9 mouse cellular contexts compared by ENCODE assay signal in genomic region chrX:53270063-53270432, GRCm38 (mm10). TPM values are rescaled to one million over a fixed set of nuclear protein-coding genes. Genes with fewer than 3 reads are reported as not detected.
DNase-seq lines count a peak whose midpoint lies in the region; ATAC-seq and TF ChIP-seq lines count a peak whose summit lies in the region.
"Had no signal": no experiment of that assay in that cellular context is flagged by ENCODE, and none has a peak within 500 bp of the region (broad histone marks: within the 10 kb centered on the region; RNA-seq: fewer than 3 reads in every experiment).

No protein-coding gene starts in this region.

- H3K9me3 ChIP-seq in embryonic facial prominence, embryonic 14.5 days (ENCODE audit: control insufficient read depth, low read length) = no peaks in the 10 kb centered on the region
- no peaks in the 10 kb centered on the region for H3K9me3 ChIP-seq in intestine, embryonic 14.5 days (ENCODE audit: control insufficient read depth, low read length)
- H3K9me3 ChIP-seq in midbrain, embryonic 16.5 days (replicated peaks; ENCODE audit: control insufficient read depth, low read length, poor library complexity, severe bottlenecking) = no peaks in the 10 kb centered on the region

- TF ChIP-seq CTCF in layer of hippocampus, adult 2 months (conservative IDR thresholded peaks at IDR 0.05) = no peak

- no peaks in the 10 kb centered on the region for H3K4me1 ChIP-seq in embryonic facial prominence, embryonic 14.5 days (ENCODE audit: control insufficient read depth, insufficient read depth, low read length)
- H3K4me1 ChIP-seq in intestine, embryonic 14.5 days (replicated peaks; ENCODE audit: control insufficient read depth, insufficient read depth, low read length) = 0 out of 2 replicates have a peak, but pooled peaks cover 3% of the 10 kb centered on the region
- no peaks in the 10 kb centered on the region for H3K4me1 ChIP-seq in midbrain, embryonic 16.5 days (ENCODE audit: control insufficient read depth, insufficient read depth, low read length)

- no peaks in the 10 kb centered on the region for H3K36me3 ChIP-seq in embryonic facial prominence, embryonic 14.5 days (ENCODE audit: control insufficient read depth, insufficient read depth, low read length)
- H3K36me3 ChIP-seq in intestine, embryonic 14.5 days (ENCODE audit: control insufficient read depth, insufficient read depth, low read length) = no peaks in the 10 kb centered on the region
- H3K36me3 ChIP-seq in midbrain, embryonic 16.5 days (ENCODE audit: control insufficient read depth, insufficient read depth, low read length) = no peaks in the 10 kb centered on the region

- H3K4me2 ChIP-seq in embryonic facial prominence, embryonic 14.5 days (ENCODE audit: low read depth, low read length) = peak overlapping the region; percentile 72
- H3K4me2 ChIP-seq in intestine, embryonic 14.5 days (ENCODE audit: low read length) = peak overlapping the region; percentile 48
- peak overlapping the region; percentile 49 for H3K4me2 ChIP-seq in midbrain, embryonic 16.5 days (ENCODE audit: low read length)

- H3K4me3 ChIP-seq in layer of hippocampus, adult 2 months = peak overlapping the region; percentile 43
- H3K4me3 ChIP-seq in embryonic facial prominence, embryonic 14.5 days (ENCODE audit: low read depth, low read length) = peak overlapping the region; percentile 56
- peak overlapping the region; percentile 56 for H3K4me3 ChIP-seq in intestine, embryonic 14.5 days (ENCODE audit: low read depth, low read length)
- peak overlapping the region; percentile 58; the same call in 1 of the 2 replicates for H3K4me3 ChIP-seq in midbrain, embryonic 16.5 days (ENCODE audit: low read depth, low read length)

- 21% methylated on average over 10 of the region's 10 CpGs for WGBS in embryonic facial prominence, embryonic 14.5 days
- 17% methylated on average over 10 of the region's 10 CpGs for WGBS in intestine, embryonic 14.5 days
- 17% methylated on average over 10 of the region's 10 CpGs for WGBS in midbrain, embryonic 16.5 days

- no peak for DNase-seq in layer of hippocampus, adult 2 months (ENCODE audit: low spot score in 2 of 2)
- DNase-seq in layer of hippocampus, adult 11-12 months (ENCODE audit: low spot score) = no peak
- no peak for DNase-seq in embryonic facial prominence, embryonic 14.5 days (ENCODE audit: low spot score)
- no peak for DNase-seq in intestine, embryonic 14.5 days (ENCODE audit: low spot score)
- no peak for DNase-seq in thymus, postnatal 0 days (ENCODE audit: low spot score)
- DNase-seq in layer of hippocampus, postnatal 25 days (ENCODE audit: extremely low spot score in 1 of 2, low spot score in 1 of 2) = no peak
- DNase-seq in layer of hippocampus, adult 18-20 months (ENCODE audit: low spot score in 2 of 2) = no peak

- H3K9ac ChIP-seq in embryonic facial prominence, embryonic 14.5 days (ENCODE audit: low read depth, low read length) = no peak overlapping the region
- no peak overlapping the region for H3K9ac ChIP-seq in intestine, embryonic 14.5 days (ENCODE audit: low read length)
- no peak overlapping the region for H3K9ac ChIP-seq in midbrain, embryonic 16.5 days (ENCODE audit: low read depth, low read length)

- H3K27ac ChIP-seq in layer of hippocampus, adult 2 months = no peak overlapping the region
- no peak overlapping the region for H3K27ac ChIP-seq in embryonic facial prominence, embryonic 14.5 days (replicated peaks; ENCODE audit: low read depth, low read length)
- H3K27ac ChIP-seq in intestine, embryonic 14.5 days (ENCODE audit: low read depth) = no peak overlapping the region
- H3K27ac ChIP-seq in midbrain, embryonic 16.5 days (ENCODE audit: low read length) = no peak overlapping the region

- ATAC-seq in embryonic facial prominence, embryonic 14.5 days (ENCODE audit: low read depth) = no peak
- ATAC-seq in intestine, embryonic 14.5 days (replicated peaks; ENCODE audit: low FRiP score, low TSS enrichment, low read depth) = no peak
- ATAC-seq in midbrain, embryonic 16.5 days = peak; percentile 37

- H3K27me3 ChIP-seq in embryonic facial prominence, embryonic 14.5 days (replicated peaks; ENCODE audit: control insufficient read depth, insufficient read depth, low read length) = no peaks in the 10 kb centered on the region
- no peaks in the 10 kb centered on the region for H3K27me3 ChIP-seq in intestine, embryonic 14.5 days (replicated peaks; ENCODE audit: control insufficient read depth, insufficient read depth, low read length)
- no peaks in the 10 kb centered on the region for H3K27me3 ChIP-seq in midbrain, embryonic 16.5 days (ENCODE audit: control insufficient read depth, insufficient read depth, low read depth, low read length)

RNA-seq across cellular contexts. Expression of gene Fam122b, which starts 0.4 kb away (rescaled TPM):
- 1 to 10 TPM; 3.0 to 3.7 TPM for total RNA-seq in layer of hippocampus, adult 2 months (2021)
- 18.2 and 19.9 TPM in 2 replicates for polyA plus RNA-seq in embryonic facial prominence, embryonic 14.5 days (2014; fragmentation: Nextera tagmentation; extraction: Ambion mirVana)
- polyA plus RNA-seq in intestine, embryonic 14.5 days (2014; fragmentation: Nextera tagmentation; extraction: Ambion mirVana) = 11.6 and 11.7 TPM in 2 replicates
- 3.1 and 3.8 TPM in 2 replicates for polyA plus RNA-seq in midbrain, embryonic 16.5 days (2015; fragmentation: Nextera tagmentation; extraction: Ambion mirVana)
- polyA plus RNA-seq in thymus, postnatal 0 days (2015; fragmentation: Nextera tagmentation; extraction: Ambion mirVana) = 6.1 and 6.4 TPM in 2 replicates
- total RNA-seq in layer of hippocampus, postnatal 25 days (2021) = 1 to 10 TPM; 2.7 to 3.6 TPM
- total RNA-seq in layer of hippocampus, adult 18-20 months (2021) = 1 to 10 TPM; 2.6 to 3.4 TPM

RNA-seq across cellular contexts. Expression of gene Fam122c, which starts 3.2 kb away (rescaled TPM):
- not detected for total RNA-seq in layer of hippocampus, adult 2 months (2021)
- not detected in 2 replicates for polyA plus RNA-seq in embryonic facial prominence, embryonic 14.5 days (2014; fragmentation: Nextera tagmentation; extraction: Ambion mirVana)
- not detected in 2 replicates for polyA plus RNA-seq in intestine, embryonic 14.5 days (2014; fragmentation: Nextera tagmentation; extraction: Ambion mirVana)
- not detected in 2 replicates for polyA plus RNA-seq in midbrain, embryonic 16.5 days (2015; fragmentation: Nextera tagmentation; extraction: Ambion mirVana)
- not detected in 2 replicates for polyA plus RNA-seq in thymus, postnatal 0 days (2015; fragmentation: Nextera tagmentation; extraction: Ambion mirVana)
- total RNA-seq in layer of hippocampus, postnatal 25 days (2021) = not detected
- not detected for total RNA-seq in layer of hippocampus, adult 18-20 months (2021)
- polyA plus RNA-seq: activated CD4-positive, CD25-positive, alpha-beta regulatory T cell, adult 4 months had no signal

RNA-seq across cellular contexts. Expression of gene Plac1, which starts 30.1 kb away (rescaled TPM):
- total RNA-seq in layer of hippocampus, adult 2 months (2021) = not detected
- 13.7 and 13.9 TPM in 2 replicates for polyA plus RNA-seq in embryonic facial prominence, embryonic 14.5 days (2014; fragmentation: Nextera tagmentation; extraction: Ambion mirVana)
- polyA plus RNA-seq in intestine, embryonic 14.5 days (2014; fragmentation: Nextera tagmentation; extraction: Ambion mirVana) = 5.1 and 6.5 TPM in 2 replicates
- polyA plus RNA-seq in midbrain, embryonic 16.5 days (2015; fragmentation: Nextera tagmentation; extraction: Ambion mirVana) = 0.94 TPM in 1 of 2 replicates, not detected in the other
- 0.72 and 0.92 TPM in 2 replicates for polyA plus RNA-seq in thymus, postnatal 0 days (2015; fragmentation: Nextera tagmentation; extraction: Ambion mirVana)
- not detected for total RNA-seq in layer of hippocampus, postnatal 25 days (2021)
- total RNA-seq in layer of hippocampus, adult 18-20 months (2021) = not detected
- polyA plus RNA-seq: activated CD4-positive, CD25-positive, alpha-beta regulatory T cell, adult 4 months had no signal
